Mouse (Mus musculus) intestine, postnatal 0 days (tissue): ENCODE data around the gene Sertad1. TPM values are rescaled to one million over a fixed set of nuclear protein-coding genes. Genes with fewer than 3 reads are reported as not detected.
A peak's percentile ranks its signal among the peaks of the same experiment; 100 is the strongest.

Experiments used
- ATAC-seq: fragments of 200-750 bp; cut with Nextera tagmentation; 2 replicates; pipeline ENCODE4 v1.8.0; 2017; ENCODE audit warnings: mild to moderate bottlenecking, moderate TSS enrichment, moderate library complexity
- H3K27ac ChIP-seq: fragments of 300-500 bp; sonication (generic); 2 replicates; pipeline ENCODE4 v1.5.1; 2014; ENCODE audit warnings: mild to moderate bottlenecking, low read depth, low read length, moderate library complexity
- H3K27me3 ChIP-seq: fragments of 300-500 bp; sonication (generic); replicated peaks from 2 replicates; pipeline ENCODE4 v1.6.1; 2014; ENCODE audit warnings: low read length, mixed read lengths; ENCODE audit not compliant: control insufficient read depth, insufficient read depth
- H3K36me3 ChIP-seq: fragments of 300-500 bp; sonication (generic); 2 replicates; pipeline ENCODE4 v1.6.1; 2014; ENCODE audit warnings: mild to moderate bottlenecking, moderate library complexity; ENCODE audit not compliant: control insufficient read depth, insufficient read depth
- H3K4me1 ChIP-seq: fragments of 300-500 bp; sonication (generic); replicated peaks from 2 replicates; pipeline ENCODE4 v1.6.1; 2014; ENCODE audit warnings: antibody characterized with exemption, low read length, mixed read lengths; ENCODE audit not compliant: control insufficient read depth, insufficient read depth
- H3K4me2 ChIP-seq: fragments of 300-500 bp; sonication (generic); replicated peaks from 2 replicates; pipeline ENCODE4 v1.6.1; 2014; ENCODE audit warnings: low read depth, mild to moderate bottlenecking, moderate library complexity
- H3K4me3 ChIP-seq: fragments of 300-500 bp; sonication (generic); 2 replicates; pipeline ENCODE4 v1.5.1; 2014; ENCODE audit warnings: low read depth, low read length
- H3K9ac ChIP-seq: fragments of 300-500 bp; sonication (generic); 2 replicates; pipeline ENCODE4 v1.6.1; 2014; ENCODE audit warnings: mild to moderate bottlenecking, low read depth, low read length
- H3K9me3 ChIP-seq: fragments of 300-500 bp; sonication (generic); 2 replicates; pipeline ENCODE4 v1.6.1; 2016; ENCODE audit warnings: mixed run types; ENCODE audit not compliant: control insufficient read depth
- CTCF ChIP-seq: sonication (generic); IDR thresholded peaks from 2 replicates; pipeline ENCODE4 v1.5.1; 2016; ENCODE audit warnings: low read depth, mild to moderate bottlenecking, control low read depth, antibody characterized with exemption, moderate library complexity
- WGBS: fragments of 180-500 bp; shearing (Covaris S2); extraction: QIAGEN DNeasy Blood & Tissue Kit; methylation state at CpG from one replicate; pipeline ENCODE4 v1.1.7; 2014; 5-methylcytosine and 5-hydroxymethylcytosine counted together
- polyA plus RNA-seq: library from polyadenylated mRNA; unstranded; fragments of >200 nt; fragmentation: Nextera tagmentation; extraction: Ambion mirVana; gene quantifications from 2 replicates; pipeline ENCODE4 v1.2.1, GENCODE M21; 2015

The Sertad1 gene
- polyA plus RNA-seq, 1 experiment from 2014 or later: 42.7 TPM

DNA sequence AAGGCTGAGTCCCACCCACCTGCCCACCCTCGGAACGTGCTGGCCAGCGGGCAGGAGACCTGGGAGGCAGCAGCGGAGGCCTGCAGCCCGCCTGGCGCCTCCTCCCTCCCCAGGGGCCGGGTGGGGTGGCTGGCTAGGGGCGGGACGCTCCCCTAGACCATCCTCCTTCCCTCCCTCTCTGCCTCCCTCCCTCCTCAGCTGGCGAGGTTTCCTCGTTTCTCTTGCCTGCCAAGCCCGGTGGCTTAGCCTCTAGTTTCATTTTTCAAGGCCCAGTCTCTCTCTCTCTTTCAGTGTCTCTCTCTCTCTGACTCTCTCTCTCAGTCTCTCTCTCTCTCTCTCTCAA lies 5.1 kb upstream of the Sertad1 start:
- Histone ChIP-seq H3K9ac (peak overlapping the region; percentile 45), H3K4me1 (0 out of 2 replicates have a peak, but pooled peaks cover 6% of the 10 kb centered on the region), H3K27ac (peak overlapping the region; percentile 83), H3K9me3 (no peaks in the 10 kb centered on the region), H3K4me2 (peak overlapping the region; percentile 66), H3K4me3 (peak overlapping the region; percentile 39), H3K36me3 (peaks cover 18% of the 10 kb centered on the region), H3K27me3 (no peaks in the 10 kb centered on the region)
- peak; percentile 97 for ATAC-seq
- no peak for TF ChIP-seq CTCF
- WGBS: 0% methylated on average over 9 of the region's 12 CpGs

DNA sequence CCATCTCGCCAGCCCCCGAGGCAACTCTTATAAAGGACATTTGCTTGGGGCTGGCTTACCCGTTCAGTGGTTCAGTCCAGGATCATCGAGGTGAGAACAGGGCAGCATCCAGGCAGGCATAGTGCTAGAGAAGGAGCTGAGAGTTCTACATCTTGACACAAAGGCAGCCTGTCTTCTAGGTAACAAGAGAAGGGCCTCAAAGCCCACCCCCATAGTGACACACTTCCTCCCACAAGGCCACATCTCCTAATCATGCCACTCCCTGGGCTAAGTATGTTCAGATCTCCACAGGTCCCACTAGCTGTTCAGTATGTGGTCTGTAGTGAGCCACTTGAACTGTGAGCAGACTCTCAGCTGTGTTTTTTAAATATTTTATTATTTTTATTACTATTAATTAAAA lies 2.9 kb upstream of the Sertad1 start:
- H3K4me1 ChIP-seq: 0 out of 2 replicates have a peak, but pooled peaks cover 6% of the 10 kb centered on the region
- H3K27me3 ChIP-seq: no peaks in the 10 kb centered on the region
- H3K9ac ChIP-seq: no peak overlapping the region
- no peaks in the 10 kb centered on the region for H3K9me3 ChIP-seq
- H3K4me3 ChIP-seq: no peak overlapping the region
- WGBS: 92% methylated on average over 4 of the region's 4 CpGs
- no peak overlapping the region for H3K4me2 ChIP-seq
- no peak for TF ChIP-seq CTCF
- no peak overlapping the region for H3K27ac ChIP-seq
- peaks cover under 1% of the 10 kb centered on the region; the same call in 1 of the 2 replicates for H3K36me3 ChIP-seq
- ATAC-seq: no peak

DNA sequence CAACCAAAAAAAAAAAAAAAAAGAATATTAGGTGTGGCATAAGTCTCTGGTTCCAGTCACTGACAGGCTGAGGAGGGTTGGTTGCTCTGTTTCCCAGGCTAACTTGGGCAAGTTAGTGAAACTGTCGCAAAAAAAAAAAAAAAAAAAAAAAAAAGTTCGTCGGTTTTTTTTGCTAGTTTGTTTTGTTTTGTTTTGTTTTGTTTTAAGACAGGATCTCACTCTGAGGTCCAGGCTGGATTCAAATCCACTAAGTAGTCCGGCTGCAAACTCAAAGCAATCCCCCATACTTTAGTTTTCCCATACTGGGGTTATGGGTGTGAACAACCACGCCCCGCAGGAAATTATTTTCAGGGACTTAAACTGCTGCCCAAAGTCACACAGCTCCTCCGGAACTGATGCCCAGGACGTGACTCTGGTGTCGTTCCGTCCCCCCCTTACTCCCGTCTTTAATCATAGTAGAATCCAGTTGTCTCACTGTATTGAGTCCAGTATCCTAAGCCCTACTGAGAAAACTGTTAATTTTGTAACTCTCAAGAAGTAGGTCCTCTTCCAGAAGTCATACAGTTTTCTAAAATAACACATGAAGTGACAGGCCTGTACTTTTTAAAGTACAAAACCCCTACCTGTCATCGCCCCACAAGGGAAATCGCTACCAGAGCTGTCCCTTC lies 474 bp upstream of the Sertad1 start:
- Histone ChIP-seq H3K36me3 (peaks cover 12% of the 10 kb centered on the region), H3K4me2 (peak overlapping the region; percentile 83), H3K9ac (peak overlapping the region; percentile 50; the same call in 1 of the 2 replicates), H3K27ac (peak overlapping the region; percentile 98), H3K4me3 (peak overlapping the region; percentile 88), H3K4me1 (no peaks in the 10 kb centered on the region), H3K27me3 (no peaks in the 10 kb centered on the region), H3K9me3 (no peaks in the 10 kb centered on the region)
- no peak for TF ChIP-seq CTCF
- ATAC-seq: no peak
- WGBS: under 1% methylated on average over 13 of the region's 13 CpGs

DNA sequence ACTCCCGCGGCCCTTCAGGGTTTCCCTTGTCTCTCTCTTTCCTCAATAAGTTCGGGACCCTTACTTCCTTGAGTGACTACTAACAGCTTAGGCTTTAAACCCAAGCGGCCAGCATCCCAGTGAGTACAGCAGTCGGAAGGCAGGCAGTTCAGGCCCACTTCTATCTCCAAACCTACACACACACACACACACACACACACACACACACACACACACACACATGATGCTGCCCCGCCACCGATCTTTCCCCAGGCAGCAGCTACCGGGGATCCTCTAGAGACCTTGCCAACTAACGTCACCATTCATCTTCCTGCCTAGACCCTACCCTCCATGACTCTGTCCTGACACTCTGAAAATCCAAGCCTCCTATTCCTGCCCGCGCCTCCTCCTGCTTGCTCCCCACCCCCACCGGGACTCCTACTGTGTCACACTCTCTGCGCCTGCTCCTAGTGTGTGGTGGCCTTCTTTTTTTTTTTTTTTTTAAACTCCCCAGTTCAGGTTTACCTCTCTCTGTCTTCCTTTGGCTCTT lies 1.1 kb downstream of the Sertad1 start:
- TF ChIP-seq CTCF: no peak
- Histone ChIP-seq H3K4me3 (peak overlapping the region; percentile 88), H3K9me3 (no peaks in the 10 kb centered on the region), H3K27me3 (no peaks in the 10 kb centered on the region), H3K9ac (peak overlapping the region; percentile 91), H3K4me1 (0 out of 2 replicates have a peak, but pooled peaks cover 4% of the 10 kb centered on the region), H3K36me3 (peaks cover 12% of the 10 kb centered on the region), H3K27ac (peak overlapping the region; percentile 98), H3K4me2 (peak overlapping the region; percentile 83)
- ATAC-seq: no peak
- under 1% methylated on average over 13 of the region's 13 CpGs for WGBS

DNA sequence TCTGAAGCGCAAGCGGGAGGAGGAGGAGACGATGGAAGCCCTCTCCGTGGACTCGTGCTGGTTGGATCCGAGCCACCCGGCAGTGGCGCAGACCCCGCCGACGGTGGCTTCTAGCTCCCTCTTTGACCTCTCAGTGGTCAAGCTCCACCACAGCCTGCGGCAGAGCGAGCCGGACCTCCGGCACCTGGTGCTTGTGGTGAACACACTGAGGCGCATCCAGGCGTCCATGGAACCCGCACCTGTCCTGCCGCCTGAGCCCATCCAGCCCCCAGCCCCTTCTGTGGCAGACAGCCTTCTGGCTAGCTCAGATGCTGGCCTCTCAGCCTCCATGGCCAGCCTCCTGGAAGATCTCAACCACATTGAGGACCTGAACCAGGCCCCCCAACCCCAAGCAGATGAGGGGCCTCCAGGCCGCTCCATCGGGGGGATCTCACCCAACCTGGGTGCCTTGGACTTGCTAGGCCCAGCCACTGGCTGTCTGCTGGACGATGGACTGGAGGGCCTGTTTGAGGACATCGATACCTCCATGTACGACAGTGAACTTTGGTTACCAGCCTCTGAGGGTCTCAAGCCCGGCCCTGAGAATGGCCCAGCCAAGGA lies 2.7 kb downstream of the Sertad1 start:
- Histone ChIP-seq H3K9ac (no peak overlapping the region), H3K36me3 (peaks cover 12% of the 10 kb centered on the region), H3K27me3 (no peaks in the 10 kb centered on the region), H3K27ac (peak overlapping the region; percentile 93; the same call in 1 of the 2 replicates), H3K9me3 (no peaks in the 10 kb centered on the region), H3K4me3 (no peak overlapping the region), H3K4me1 (0 out of 2 replicates have a peak, but pooled peaks cover 4% of the 10 kb centered on the region), H3K4me2 (no peak overlapping the region)
- WGBS: 89% methylated on average over 25 of the region's 25 CpGs
- no peak for ATAC-seq
- TF ChIP-seq CTCF: no peak

DNA sequence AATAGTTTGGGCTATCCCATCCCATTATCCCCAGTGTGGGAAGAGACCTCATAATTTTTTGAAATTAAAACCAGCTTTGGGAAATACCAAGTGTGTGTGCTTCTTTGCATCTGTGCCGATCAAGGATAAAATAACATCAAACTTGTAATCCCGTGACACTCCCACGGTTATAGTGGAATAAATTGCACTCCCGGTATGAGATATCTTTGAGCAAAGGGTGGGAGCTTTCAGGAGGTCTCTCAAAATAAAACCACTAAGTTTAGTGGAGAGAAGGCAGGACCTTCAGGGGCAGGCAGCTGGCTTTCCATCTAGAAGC lies 3.5 kb downstream of the Sertad1 start:
- no peak for TF ChIP-seq CTCF
- H3K4me1 ChIP-seq: 0 out of 2 replicates have a peak, but pooled peaks cover 4% of the 10 kb centered on the region
- no peaks in the 10 kb centered on the region for H3K9me3 ChIP-seq
- H3K9ac ChIP-seq: peak overlapping the region; percentile 47
- H3K4me2 ChIP-seq: peak overlapping the region; percentile 67
- H3K27ac ChIP-seq: peak overlapping the region; percentile 93
- peaks cover 12% of the 10 kb centered on the region for H3K36me3 ChIP-seq
- no peaks in the 10 kb centered on the region for H3K27me3 ChIP-seq
- ATAC-seq: no peak
- H3K4me3 ChIP-seq: peak overlapping the region; percentile 33
- WGBS: 18% methylated on average over 4 of the region's 4 CpGs
